Mouse (Mus musculus): ENCODE results near the gene Wdr90. TPM values are rescaled to one million over a fixed set of nuclear protein-coding genes. Genes with fewer than 3 reads are reported as not detected.

The Wdr90 gene
- polyA plus RNA-seq, 1 experiment from 2014 or later = 8.2 TPM

DNA sequence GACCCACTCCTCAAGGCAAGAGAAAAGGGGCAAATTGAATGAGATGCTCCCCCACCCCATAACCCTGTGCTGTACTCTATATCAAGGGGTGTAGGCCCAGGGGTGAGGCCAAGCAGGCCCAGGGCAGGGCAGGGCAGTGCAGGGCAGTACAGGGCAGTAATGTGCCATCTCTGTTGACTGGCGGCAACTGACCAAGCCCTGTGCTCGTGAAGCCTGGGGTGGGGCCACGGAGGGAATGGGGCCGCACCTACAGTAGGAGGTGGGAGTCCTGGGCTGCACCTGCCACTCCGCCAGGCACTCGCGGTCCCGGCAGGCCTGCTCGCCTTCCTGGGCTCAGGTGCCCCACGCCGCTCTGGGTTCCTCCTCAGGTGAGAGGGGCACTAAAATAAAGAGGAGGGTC lies 4.0 kb upstream of the Wdr90 start:
- 86% methylated on average over 11 of the region's 11 CpGs for WGBS
- no peak overlapping the region for H3K27ac ChIP-seq (replicated peaks in 1 of 2; ENCODE audit: control insufficient read depth in 1 of 2, insufficient read depth in 1 of 2, low read depth in 2 of 2, low read length in 2 of 2)
- H3K27me3 ChIP-seq (ENCODE audit: control insufficient read depth, insufficient read depth, low read length) = no peaks in the 10 kb centered on the region
- no peak overlapping the region for H3K9ac ChIP-seq (ENCODE audit: low read length)
- H3K4me2 ChIP-seq (ENCODE audit: low read length) = no peak overlapping the region
- peaks cover 36% of the 10 kb centered on the region for H3K36me3 ChIP-seq (ENCODE audit: control insufficient read depth, insufficient read depth, low read length)
- no peak for ATAC-seq (ENCODE audit: insufficient number of reproducible peaks, insufficient read depth, low FRiP score, low read depth)
- H3K4me3 ChIP-seq (ENCODE audit: control insufficient read depth in 1 of 2, insufficient read depth in 1 of 2, low read depth in 1 of 2, low read length in 2 of 2) = no peak overlapping the region
- H3K4me1 ChIP-seq (ENCODE audit: control insufficient read depth in 2 of 2, insufficient read depth in 2 of 2, low read length in 2 of 2) = peaks cover 12 to 37% of the 10 kb centered on the region in 2 experiments
- no peaks in the 10 kb centered on the region for H3K9me3 ChIP-seq (ENCODE audit: control insufficient read depth, low read length)

DNA sequence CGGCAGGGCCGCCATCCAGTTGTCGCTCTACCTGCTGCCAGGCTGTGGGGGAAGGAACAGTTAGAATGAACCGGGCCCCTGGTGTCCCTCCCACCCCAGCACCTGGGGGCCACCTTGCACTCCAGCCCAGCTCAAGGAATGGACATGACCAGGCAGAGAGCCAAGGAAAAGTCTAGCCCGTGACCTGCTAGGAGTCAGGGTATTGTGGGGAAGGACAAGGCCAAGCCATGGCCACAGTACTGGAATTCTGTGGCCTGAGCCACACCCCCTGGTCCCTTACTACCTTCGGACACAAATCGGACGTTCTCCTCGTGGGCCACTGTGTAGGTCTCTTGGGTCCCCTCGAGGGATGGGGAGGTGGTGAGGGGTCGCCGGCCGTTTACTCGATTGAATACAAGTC lies 3.0 kb upstream of the Wdr90 start:
- Histone ChIP-seq H3K4me2 (ENCODE audit: low read length) (no peak overlapping the region), H3K27me3 (ENCODE audit: control insufficient read depth, insufficient read depth, low read length) (no peaks in the 10 kb centered on the region)
- WGBS = 90% methylated on average over 14 of the region's 14 CpGs

GRCm38 (mm10) chr17:25863681-25864080 lies 2.4 kb upstream of the Wdr90 start:
- H3K4me3 ChIP-seq (ENCODE audit: control insufficient read depth in 1 of 2, insufficient read depth in 1 of 2, low read depth in 1 of 2, low read length in 2 of 2) = no peak overlapping the region
- H3K27me3 ChIP-seq (ENCODE audit: control insufficient read depth, insufficient read depth, low read length) = no peaks in the 10 kb centered on the region
- no peak for ATAC-seq (ENCODE audit: insufficient number of reproducible peaks, insufficient read depth, low FRiP score, low read depth)
- H3K4me2 ChIP-seq (ENCODE audit: low read length) = no peak overlapping the region
- peaks cover 36% of the 10 kb centered on the region for H3K36me3 ChIP-seq (ENCODE audit: control insufficient read depth, insufficient read depth, low read length)
- H3K9me3 ChIP-seq (ENCODE audit: control insufficient read depth, low read length) = no peaks in the 10 kb centered on the region
- WGBS = 90% methylated on average over 6 of the region's 6 CpGs
- no peak overlapping the region for H3K9ac ChIP-seq (ENCODE audit: low read length)
- peaks cover 9 to 32% of the 10 kb centered on the region in 2 experiments for H3K4me1 ChIP-seq (ENCODE audit: control insufficient read depth in 2 of 2, insufficient read depth in 2 of 2, low read length in 2 of 2)
- H3K27ac ChIP-seq (replicated peaks in 1 of 2; ENCODE audit: control insufficient read depth in 1 of 2, insufficient read depth in 1 of 2, low read depth in 2 of 2, low read length in 2 of 2) = no peak overlapping the region

More for the DNA sequence above, 3.0 kb upstream of the Wdr90 start:
- Histone ChIP-seq H3K4me1 (ENCODE audit: control insufficient read depth in 2 of 2, insufficient read depth in 2 of 2, low read length in 2 of 2) (peaks cover 12 to 37% of the 10 kb centered on the region in 2 experiments), H3K9me3 (ENCODE audit: control insufficient read depth, low read length) (no peaks in the 10 kb centered on the region), H3K4me3 (ENCODE audit: control insufficient read depth in 1 of 2, insufficient read depth in 1 of 2, low read depth in 1 of 2, low read length in 2 of 2) (no peak overlapping the region), H3K9ac (ENCODE audit: low read length) (no peak overlapping the region), H3K36me3 (ENCODE audit: control insufficient read depth, insufficient read depth, low read length) (peaks cover 36% of the 10 kb centered on the region), H3K27ac (replicated peaks in 1 of 2; ENCODE audit: control insufficient read depth in 1 of 2, insufficient read depth in 1 of 2, low read depth in 2 of 2, low read length in 2 of 2) (no peak overlapping the region)
- no peak for ATAC-seq (ENCODE audit: insufficient number of reproducible peaks, insufficient read depth, low FRiP score, low read depth)

- peak overlapping the region; percentile 50 to 67 for H3K4me3 ChIP-seq (ENCODE audit: control insufficient read depth in 1 of 2, insufficient read depth in 1 of 2, low read depth in 1 of 2, low read length in 2 of 2)
- H3K4me2 ChIP-seq (ENCODE audit: low read length) = peak overlapping the region; percentile 95
- no peaks in the 10 kb centered on the region for H3K27me3 ChIP-seq (ENCODE audit: control insufficient read depth, insufficient read depth, low read length)
- H3K27ac ChIP-seq (replicated peaks in 1 of 2; ENCODE audit: control insufficient read depth in 1 of 2, insufficient read depth in 1 of 2, low read depth in 2 of 2, low read length in 2 of 2) = peak overlapping the region; percentile 20 to 80; a peak in 2 of 4 replicates
- peaks cover 36% of the 10 kb centered on the region for H3K36me3 ChIP-seq (ENCODE audit: control insufficient read depth, insufficient read depth, low read length)
- WGBS = 15% methylated on average over 6 of the region's 6 CpGs
- no peaks in the 10 kb centered on the region for H3K9me3 ChIP-seq (ENCODE audit: control insufficient read depth, low read length)
- H3K9ac ChIP-seq (ENCODE audit: low read length) = peak overlapping the region; percentile 83
- H3K4me1 ChIP-seq (ENCODE audit: control insufficient read depth in 2 of 2, insufficient read depth in 2 of 2, low read length in 2 of 2) = peaks cover 7 to 24% of the 10 kb centered on the region in 2 experiments; a peak in 3 of 4 replicates
- ATAC-seq (ENCODE audit: insufficient number of reproducible peaks, insufficient read depth, low FRiP score, low read depth) = no peak
Observed at GRCm38 (mm10) chr17:25861704-25862612, 657 bp upstream of the Wdr90 start.

GRCm38 (mm10) chr17:25860229-25860628 lies 1.1 kb downstream of the Wdr90 start:
- ATAC-seq (ENCODE audit: insufficient number of reproducible peaks, insufficient read depth, low FRiP score, low read depth) = no peak

DNA sequence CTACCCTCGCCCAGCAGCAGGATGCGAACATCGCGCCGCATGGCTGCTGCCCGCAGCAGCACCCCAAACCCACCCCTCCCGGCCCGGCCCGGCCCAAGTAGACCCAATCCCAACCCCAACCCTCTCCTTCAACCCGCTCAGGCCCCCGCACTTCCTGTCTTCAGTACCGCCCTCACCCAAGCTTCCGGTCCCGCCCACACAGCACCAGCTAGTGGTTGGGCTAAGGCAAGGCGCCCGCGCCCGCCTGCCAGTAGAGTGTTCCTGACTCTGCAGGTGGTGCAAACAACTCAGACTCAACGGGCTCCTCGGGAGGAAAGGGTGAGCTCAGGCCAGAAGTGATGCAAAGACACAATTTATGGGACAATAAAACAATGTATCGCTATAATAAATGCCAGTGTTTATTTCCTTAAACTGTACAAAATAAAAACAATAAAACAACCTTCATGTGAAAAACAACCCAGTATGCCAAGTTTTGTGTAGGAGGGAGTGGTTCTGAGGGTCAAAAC lies 16.9 kb downstream of the Wdr90 start, which contains the start of gene Rhot2:
TSS of gene Rhot2 (minus strand) at position 456 of the 506 bp plus-strand sequence.
- H3K27me3 ChIP-seq (ENCODE audit: control insufficient read depth, insufficient read depth, low read length) = no peaks in the 10 kb centered on the region
- peak within 1 kb of the TSS; percentile 88 for H3K4me2 ChIP-seq (ENCODE audit: low read length)
- no peaks in the 10 kb centered on the region for H3K9me3 ChIP-seq (ENCODE audit: control insufficient read depth, low read length)
- ATAC-seq (ENCODE audit: insufficient number of reproducible peaks, insufficient read depth, low FRiP score, low read depth) = peak; percentile 92
- peak within 1 kb of the TSS; percentile 76 to 91 for H3K4me3 ChIP-seq (ENCODE audit: control insufficient read depth in 1 of 2, insufficient read depth in 1 of 2, low read depth in 1 of 2, low read length in 2 of 2)
- H3K27ac ChIP-seq (replicated peaks in 1 of 2; ENCODE audit: control insufficient read depth in 1 of 2, insufficient read depth in 1 of 2, low read depth in 2 of 2, low read length in 2 of 2) = peak within 1 kb of the TSS; percentile 28 to 89
- H3K36me3 ChIP-seq (ENCODE audit: control insufficient read depth, insufficient read depth, low read length) = peaks cover 50% of the 10 kb centered on the region
- 2% methylated on average over 14 of the region's 21 CpGs for WGBS
- H3K4me1 ChIP-seq (ENCODE audit: control insufficient read depth in 2 of 2, insufficient read depth in 2 of 2, low read length in 2 of 2) = peaks cover 5 to 15% of the 10 kb centered on the region in 2 experiments
- peak within 1 kb of the TSS; percentile 96 for H3K9ac ChIP-seq (ENCODE audit: low read length)

More at GRCm38 (mm10) chr17:25860229-25860628, 1.1 kb downstream of the Wdr90 start:
- H3K4me2 ChIP-seq (ENCODE audit: low read length) = no peak overlapping the region
- no peak overlapping the region for H3K4me3 ChIP-seq (ENCODE audit: control insufficient read depth in 1 of 2, insufficient read depth in 1 of 2, low read depth in 1 of 2, low read length in 2 of 2)
- H3K27ac ChIP-seq (replicated peaks in 1 of 2; ENCODE audit: control insufficient read depth in 1 of 2, insufficient read depth in 1 of 2, low read depth in 2 of 2, low read length in 2 of 2) = no peak overlapping the region
- H3K27me3 ChIP-seq (ENCODE audit: control insufficient read depth, insufficient read depth, low read length) = no peaks in the 10 kb centered on the region
- H3K36me3 ChIP-seq (ENCODE audit: control insufficient read depth, insufficient read depth, low read length) = peaks cover 27% of the 10 kb centered on the region
- H3K9ac ChIP-seq (ENCODE audit: low read length) = no peak overlapping the region
- H3K4me1 ChIP-seq (ENCODE audit: control insufficient read depth in 2 of 2, insufficient read depth in 2 of 2, low read length in 2 of 2) = peaks cover 5 to 18% of the 10 kb centered on the region in 2 experiments; a peak in 3 of 4 replicates
- 77% methylated on average over 6 of the region's 6 CpGs for WGBS
- no peaks in the 10 kb centered on the region for H3K9me3 ChIP-seq (ENCODE audit: control insufficient read depth, low read length)

DNA sequence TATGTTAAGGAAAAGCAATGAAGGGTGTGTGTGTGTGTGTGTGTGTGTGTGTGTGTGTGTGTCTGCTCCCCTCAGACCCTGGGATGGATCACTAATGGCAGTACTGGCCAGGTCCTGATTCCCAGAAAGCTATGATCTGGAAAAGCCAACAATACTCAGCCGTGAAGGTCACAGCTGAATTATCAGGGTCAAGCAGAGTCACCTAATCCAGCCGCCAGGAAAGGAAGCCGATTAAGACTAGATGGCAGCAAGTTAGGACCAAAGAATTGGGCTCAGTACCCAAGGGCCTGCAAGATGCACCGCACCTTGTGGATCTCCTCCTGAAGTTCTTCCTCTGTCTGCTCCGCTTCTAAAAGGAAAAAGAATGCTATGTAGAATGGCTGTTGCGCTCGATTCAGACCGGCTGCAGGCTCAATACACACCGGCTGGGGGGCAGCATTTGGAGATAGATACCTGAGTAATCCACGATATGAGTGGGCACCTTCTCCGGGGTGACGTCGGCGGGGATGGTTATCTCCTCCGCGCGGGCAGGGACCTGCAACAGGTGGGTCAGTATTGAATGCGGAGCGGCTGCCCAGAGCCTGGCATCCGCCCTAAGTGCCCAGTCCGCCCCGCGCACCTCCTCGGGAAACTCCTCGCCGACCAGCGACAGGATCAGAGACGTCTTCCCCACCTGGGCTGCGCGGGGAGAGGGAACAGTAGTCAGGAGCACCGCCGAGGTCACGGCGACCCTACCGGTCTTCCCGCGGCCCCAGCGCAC lies 17.5 kb downstream of the Wdr90 start:
- Histone ChIP-seq H3K36me3 (ENCODE audit: control insufficient read depth, insufficient read depth, low read length) (peaks cover 52% of the 10 kb centered on the region), H3K27ac (replicated peaks in 1 of 2; ENCODE audit: control insufficient read depth in 1 of 2, insufficient read depth in 1 of 2, low read depth in 2 of 2, low read length in 2 of 2) (peak overlapping the region; percentile 28 to 89), H3K9me3 (ENCODE audit: control insufficient read depth, low read length) (no peaks in the 10 kb centered on the region), H3K4me2 (ENCODE audit: low read length) (peak overlapping the region; percentile 88), H3K9ac (ENCODE audit: low read length) (peak overlapping the region; percentile 96), H3K27me3 (ENCODE audit: control insufficient read depth, insufficient read depth, low read length) (no peaks in the 10 kb centered on the region), H3K4me1 (ENCODE audit: control insufficient read depth in 2 of 2, insufficient read depth in 2 of 2, low read length in 2 of 2) (peaks cover 5 to 15% of the 10 kb centered on the region in 2 experiments), H3K4me3 (ENCODE audit: control insufficient read depth in 1 of 2, insufficient read depth in 1 of 2, low read depth in 1 of 2, low read length in 2 of 2) (peak overlapping the region; percentile 76 to 91)
- ATAC-seq (ENCODE audit: insufficient number of reproducible peaks, insufficient read depth, low FRiP score, low read depth) = peak; percentile 10
- 1% methylated on average over 38 of the region's 38 CpGs for WGBS

Measured in heart, embryonic 14.5 days (tissue).